32 mouse cellular contexts compared by ENCODE assay signal in the genomic region with DNA sequence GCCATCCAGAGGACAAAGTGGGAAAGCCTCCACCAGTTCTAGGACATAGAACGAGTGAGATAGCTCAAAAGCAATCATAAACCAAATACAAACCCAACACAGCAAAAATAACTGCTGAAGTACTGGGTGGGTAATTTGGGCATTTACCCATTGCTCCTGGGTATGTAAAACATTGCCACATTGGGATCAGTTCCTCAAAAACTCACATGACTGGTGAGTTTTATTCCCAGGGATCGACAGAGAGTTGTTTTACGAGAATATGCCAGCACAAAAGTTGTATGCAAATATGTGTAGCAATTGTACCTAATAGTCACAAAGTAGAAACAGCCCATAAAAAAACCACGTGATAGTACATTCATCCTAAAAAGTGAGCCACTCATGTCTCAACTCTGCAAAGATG. TPM values are rescaled to one million over a fixed set of nuclear protein-coding genes. Genes with fewer than 3 reads are reported as not detected.
DNase-seq lines count a peak whose midpoint lies in the region; ATAC-seq and TF ChIP-seq lines count a peak whose summit lies in the region.
"Had no signal": no experiment of that assay in that cellular context is flagged by ENCODE, and none has a peak within 500 bp of the region (broad histone marks: within the 10 kb centered on the region; RNA-seq: fewer than 3 reads in every experiment).

No protein-coding gene starts in this region.

- ATAC-seq in megakaryocyte, adult 5-6 weeks (ENCODE audit: poor library complexity, severe bottlenecking): peak; percentile 63
- no peak for ATAC-seq in midbrain, embryonic 15.5 days (replicated peaks)
- ATAC-seq: forebrain, embryonic 14.5 days; forebrain, postnatal 0 days had no signal

- H3K4me1 ChIP-seq in CH12.LX (ENCODE audit: control insufficient read depth in 1 of 2, insufficient read depth in 2 of 2): peaks cover 9 to 47% of the 10 kb centered on the region in 2 experiments
- H3K4me1 ChIP-seq in bone marrow macrophage, adult 2 months (ENCODE audit: control insufficient read depth, insufficient read depth, low read length): peaks cover 30% of the 10 kb centered on the region
- no peaks in the 10 kb centered on the region for H3K4me1 ChIP-seq in midbrain, embryonic 15.5 days
- H3K4me1 ChIP-seq: embryonic facial prominence, embryonic 12.5 days; embryonic facial prominence, embryonic 15.5 days; hindbrain, embryonic 12.5 days; hindbrain, embryonic 15.5 days had no signal

- in situ Hi-C loops in CH12.LX (cut with MboI; ENCODE audit: low pct_ligation_motif_present, low pct_unique_long_range_greater_than_20kb, low sequenced_read_pairs): no loop called here

- H3K4me3 ChIP-seq in CH12.LX (replicated peaks in 1 of 3; ENCODE audit: low read depth in 2 of 3, low read length in 2 of 3, poor library complexity in 1 of 3): no peak overlapping the region
- H3K4me3 ChIP-seq in bone marrow macrophage, adult 2 months (ENCODE audit: insufficient read depth, low read length): no peak overlapping the region
- no peak overlapping the region for H3K4me3 ChIP-seq in midbrain, embryonic 15.5 days
- no peak overlapping the region for H3K4me3 ChIP-seq in layer of hippocampus, adult 2 months
- H3K4me3 ChIP-seq: embryonic facial prominence, embryonic 12.5 days; embryonic facial prominence, embryonic 15.5 days; hindbrain, embryonic 12.5 days; hindbrain, embryonic 15.5 days had no signal

- no peak overlapping the region for H3K27ac ChIP-seq in CH12.LX (ENCODE audit: insufficient read depth, low read depth)
- H3K27ac ChIP-seq in bone marrow macrophage, adult 2 months (ENCODE audit: insufficient read depth, low read depth, low read length): peak overlapping the region; percentile 77
- H3K27ac ChIP-seq in midbrain, embryonic 15.5 days: no peak overlapping the region
- no peak overlapping the region for H3K27ac ChIP-seq in layer of hippocampus, adult 2 months
- H3K27ac ChIP-seq: embryonic facial prominence, embryonic 12.5 days; embryonic facial prominence, embryonic 15.5 days; hindbrain, embryonic 12.5 days; hindbrain, embryonic 15.5 days had no signal

- no peak for TF ChIP-seq CTCF in CH12.LX (conservative IDR thresholded peaks at IDR 0.05 in 1 of 2, IDR thresholded peaks at IDR 0.05 in 1 of 2; ENCODE audit: low read depth in 2 of 2, low read length in 2 of 2)
- TF ChIP-seq CTCF in bone marrow macrophage, adult 2 months (IDR thresholded peaks at IDR 0.05; ENCODE audit: low read depth, low read length): no peak
- no peak for TF ChIP-seq CTCF in layer of hippocampus, adult 2 months (conservative IDR thresholded peaks at IDR 0.05)

- no peak overlapping the region for H3K9ac ChIP-seq in CH12.LX (ENCODE audit: insufficient read depth, low read depth)
- H3K9ac ChIP-seq in midbrain, embryonic 15.5 days: no peak overlapping the region
- H3K9ac ChIP-seq: embryonic facial prominence, embryonic 12.5 days; embryonic facial prominence, embryonic 15.5 days; forebrain, postnatal 0 days; hindbrain, embryonic 12.5 days; hindbrain, embryonic 15.5 days had no signal

- no peaks in the 10 kb centered on the region for H3K79me2 ChIP-seq in CH12.LX (replicated peaks; ENCODE audit: control insufficient read depth, extremely low read depth, insufficient read depth, poor library complexity, severe bottlenecking)

- dilution Hi-C loops in CH12.LX (cut with MboI; ENCODE audit: extremely low pct_ligation_motif_present, extremely low pct_unique_long_range_greater_than_20kb, low sequenced_read_pairs): no loop called here

- peaks cover 29 to 42% of the 10 kb centered on the region in 2 experiments for H3K36me3 ChIP-seq in CH12.LX (replicated peaks in 1 of 2; ENCODE audit: control insufficient read depth in 1 of 2, insufficient read depth in 1 of 2, low read length in 1 of 2)
- 0 out of 2 replicates have a peak, but pooled peaks cover 5% of the 10 kb centered on the region for H3K36me3 ChIP-seq in midbrain, embryonic 15.5 days (replicated peaks)

- DNase-seq in CH12.LX (ENCODE audit: extremely low read depth): no peak
- no peak for DNase-seq in layer of hippocampus, adult 2 months (ENCODE audit: low spot score in 2 of 2)
- DNase-seq in B cell, adult 2 months: no peak
- DNase-seq: adrenal gland, adult 2 months; adrenal gland, postnatal 14 days; cerebellum, adult 11 months; cerebellum, adult 2 months; cerebellum, adult 9-11 months; cerebellum, postnatal 25 days; forebrain, postnatal 0 days; gastrocnemius, postnatal 10 days; gastrocnemius, postnatal 36 days; heart, adult 11 months had no signal

- TF ChIP-seq POLR2A in CH12.LX (IDR thresholded peaks at IDR 0.05; ENCODE audit: low read depth, low read length): no peak
- no peak for TF ChIP-seq POLR2A in bone marrow macrophage, adult 2 months (IDR thresholded peaks at IDR 0.05; ENCODE audit: borderline replicate concordance, low read depth, low read length)

- no peak for TF ChIP-seq RAD21 in CH12.LX (IDR thresholded peaks at IDR 0.05; ENCODE audit: low read depth, low read length)

- no peaks in the 10 kb centered on the region for H3K27me3 ChIP-seq in CH12.LX (replicated peaks)
- H3K27me3 ChIP-seq in midbrain, embryonic 15.5 days (replicated peaks): no peaks in the 10 kb centered on the region
- H3K27me3 ChIP-seq: embryonic facial prominence, embryonic 12.5 days; embryonic facial prominence, embryonic 15.5 days; hindbrain, embryonic 12.5 days; hindbrain, embryonic 15.5 days had no signal

- WGBS in midbrain, embryonic 15.5 days: 85% methylated on average over 4 of the region's 4 CpGs

- H3K9me3 ChIP-seq in CH12.LX (replicated peaks; ENCODE audit: low read length): peaks cover 24% of the 10 kb centered on the region
- H3K9me3 ChIP-seq in midbrain, embryonic 15.5 days: no peaks in the 10 kb centered on the region
- H3K9me3 ChIP-seq: embryonic facial prominence, embryonic 12.5 days; embryonic facial prominence, embryonic 15.5 days; hindbrain, embryonic 12.5 days; hindbrain, embryonic 15.5 days had no signal

- no peak overlapping the region for H3K4me2 ChIP-seq in CH12.LX (ENCODE audit: insufficient read depth, low read depth, poor library complexity, severe bottlenecking)
- no peak overlapping the region for H3K4me2 ChIP-seq in midbrain, embryonic 15.5 days
- H3K4me2 ChIP-seq: embryonic facial prominence, embryonic 12.5 days; embryonic facial prominence, embryonic 15.5 days; heart, embryonic 11.5 days; hindbrain, embryonic 12.5 days; hindbrain, embryonic 15.5 days had no signal

- peak; percentile 36; the same call in 1 of the 2 replicates for TF ChIP-seq EP300 in CH12.LX (IDR thresholded peaks at IDR 0.05; ENCODE audit: low read length)

TF ChIP-seq in CH12.LX, 34 proteins besides CTCF, POLR2A, EP300 and RAD21:
- no peak for TF ChIP-seq MAZ (IDR thresholded peaks at IDR 0.05; ENCODE audit: low read depth, low read length)
- peak; percentile 84 for TF ChIP-seq BHLHE40 (IDR thresholded peaks at IDR 0.05; ENCODE audit: low read depth, low read length)
TF ChIP-seq in CH12.LX: peak in this region for 1.

RNA-seq across cellular contexts. Expression of gene Upk3b, which starts 3.4 kb away (rescaled TPM):
- total RNA-seq in CH12.LX (2012; rRNA removed) (not detected in 2 replicates), CH12.LX (2014; rRNA removed) (not detected in 2 replicates)
- 0.09 TPM in 1 of 2 replicates, not detected in the other for polyA plus RNA-seq in CH12.LX (2012; ENCODE audit: insufficient read length, low read depth)
- not detected in 2 replicates for polyA plus RNA-seq in bone marrow macrophage, adult 2 months (2012; ENCODE audit: insufficient read depth, insufficient read length, missing spikeins)
- not detected in 2 replicates for total RNA-seq in megakaryocyte, adult 5-6 weeks (2015)
- total RNA-seq in megakaryocyte, adult 5-6 weeks (2017): not detected in 2 replicates
- polyA plus RNA-seq in midbrain, embryonic 15.5 days (2015; fragmentation: Nextera tagmentation; extraction: Ambion mirVana): not detected in 2 replicates
- not detected for total RNA-seq in layer of hippocampus, adult 2 months (2021)
- total RNA-seq: common myeloid progenitor, adult 5-6 weeks; gastrocnemius, postnatal 36 days; hematopoietic stem cell, adult 5-6 weeks; MEL had no signal
- polyA plus RNA-seq: cerebellum, adult 2 months; forebrain, embryonic 11.5 days; forebrain, embryonic 14.5 days; forebrain, postnatal 0 days; frontal cortex, adult 2 months; hindbrain, embryonic 15.5 days had no signal

RNA-seq across cellular contexts. Expression of gene Upk3bl, which starts 19.4 kb away (rescaled TPM):
- total RNA-seq in CH12.LX (2012; rRNA removed) (not detected in 2 replicates), CH12.LX (2014; rRNA removed) (not detected in 2 replicates)
- polyA plus RNA-seq in CH12.LX (2012; ENCODE audit: insufficient read length, low read depth): not detected in 2 replicates
- not detected in 2 replicates for polyA plus RNA-seq in bone marrow macrophage, adult 2 months (2012; ENCODE audit: insufficient read depth, insufficient read length, missing spikeins)
- total RNA-seq in megakaryocyte, adult 5-6 weeks (2015): not detected in 2 replicates
- not detected in 2 replicates for total RNA-seq in megakaryocyte, adult 5-6 weeks (2017)
- not detected in 2 replicates for polyA plus RNA-seq in midbrain, embryonic 15.5 days (2015; fragmentation: Nextera tagmentation; extraction: Ambion mirVana)
- total RNA-seq in layer of hippocampus, adult 2 months (2021): not detected
- total RNA-seq: adrenal gland, postnatal 14 days; common myeloid progenitor, adult 5-6 weeks; forebrain, postnatal 0 days; gastrocnemius, postnatal 10 days; gastrocnemius, postnatal 36 days; heart, adult 8-10 months; heart, postnatal 25 days; hematopoietic stem cell, adult 5-6 weeks; MEL had no signal
- polyA plus RNA-seq: adrenal gland, adult 2 months; forebrain, embryonic 14.5 days; forebrain, postnatal 0 days; heart, postnatal 0 days had no signal

RNA-seq across cellular contexts. Expression of gene Dtx2, which starts 40.3 kb away (rescaled TPM):
- total RNA-seq in CH12.LX (2012; rRNA removed) (20.4 and 22.0 TPM in 2 replicates), CH12.LX (2014; rRNA removed) (14.0 and 16.0 TPM in 2 replicates)
- polyA plus RNA-seq in CH12.LX (2012; ENCODE audit: insufficient read length, low read depth): 35.1 and 43.7 TPM in 2 replicates
- polyA plus RNA-seq in bone marrow macrophage, adult 2 months (2012; ENCODE audit: insufficient read depth, insufficient read length, missing spikeins): 9.5 and 9.8 TPM in 2 replicates
- 26.3 and 30.3 TPM in 2 replicates for total RNA-seq in megakaryocyte, adult 5-6 weeks (2015)
- total RNA-seq in megakaryocyte, adult 5-6 weeks (2017): 10.9 and 12.4 TPM in 2 replicates
- polyA plus RNA-seq in midbrain, embryonic 15.5 days (2015; fragmentation: Nextera tagmentation; extraction: Ambion mirVana): 26.8 and 27.5 TPM in 2 replicates
- total RNA-seq in layer of hippocampus, adult 2 months (2021): 1 to 10 TPM; 8.0 to 8.3 TPM

RNA-seq across cellular contexts. Expression of gene Rasa4, which starts 48.8 kb away (rescaled TPM):
- total RNA-seq in CH12.LX (2012; rRNA removed): 0.29 and 1.3 TPM in 2 replicates
- total RNA-seq in CH12.LX (2014; rRNA removed): 0.07 and 0.28 TPM in 2 replicates
- polyA plus RNA-seq in CH12.LX (2012; ENCODE audit: insufficient read length, low read depth): 0.11 and 0.16 TPM in 2 replicates
- polyA plus RNA-seq in bone marrow macrophage, adult 2 months (2012; ENCODE audit: insufficient read depth, insufficient read length, missing spikeins): 273 and 311 TPM in 2 replicates
- 36.2 and 40.9 TPM in 2 replicates for total RNA-seq in megakaryocyte, adult 5-6 weeks (2015)
- 26.0 and 33.8 TPM in 2 replicates for total RNA-seq in megakaryocyte, adult 5-6 weeks (2017)
- polyA plus RNA-seq in midbrain, embryonic 15.5 days (2015; fragmentation: Nextera tagmentation; extraction: Ambion mirVana): 22.0 and 22.8 TPM in 2 replicates
- total RNA-seq in layer of hippocampus, adult 2 months (2021): 1 to 10 TPM; 2.9 to 4.2 TPM

RNA-seq across cellular contexts. Expression of gene Zp3, which starts 55.0 kb away (rescaled TPM):
- 0.13 TPM in 1 of 2 replicates, not detected in the other for total RNA-seq in CH12.LX (2012; rRNA removed)
- not detected in 2 replicates for total RNA-seq in CH12.LX (2014; rRNA removed)
- polyA plus RNA-seq in CH12.LX (2012; ENCODE audit: insufficient read length, low read depth): not detected in 2 replicates
- not detected in 2 replicates for polyA plus RNA-seq in bone marrow macrophage, adult 2 months (2012; ENCODE audit: insufficient read depth, insufficient read length, missing spikeins)
- 0.20 TPM in 1 of 2 replicates, not detected in the other for total RNA-seq in megakaryocyte, adult 5-6 weeks (2015)
- not detected in 2 replicates for total RNA-seq in megakaryocyte, adult 5-6 weeks (2017)
- 0.17 and 0.21 TPM in 2 replicates for polyA plus RNA-seq in midbrain, embryonic 15.5 days (2015; fragmentation: Nextera tagmentation; extraction: Ambion mirVana)
- total RNA-seq in layer of hippocampus, adult 2 months (2021): not detected
- total RNA-seq: adrenal gland, adult 2 months; adrenal gland, postnatal 14 days; common myeloid progenitor, adult 5-6 weeks; gastrocnemius, postnatal 10 days; gastrocnemius, postnatal 36 days; heart, adult 8-10 months; heart, postnatal 25 days; hematopoietic stem cell, adult 5-6 weeks; MEL had no signal
- polyA plus RNA-seq: adrenal gland, adult 2 months; forebrain, embryonic 11.5 days; heart, embryonic 14.5 days; heart, postnatal 0 days; intestine, embryonic 14.5 days had no signal
